Mouse (Mus musculus) Patski (cell line): ENCODE measurements around the gene Lck. TPM values are rescaled to one million over a fixed set of nuclear protein-coding genes. Genes with fewer than 3 reads are reported as not detected.

Experiments
- ATAC-seq: fragments of 100-300 bp; one replicate; pipeline ENCODE4 v1.8.0; 2021
- CTCF ChIA-PET: fragments of 350-600 bp; sonication (Branson Sonifier 250); formaldehyde crosslinking; loops from one replicate; lab custom pipeline; 2022; ENCODE audit warnings: inconsistent platforms; lab: Charles Lee
- POLR2A ChIA-PET: fragments of 350-600 bp; sonication (Branson Sonifier 250); formaldehyde crosslinking; loops from one replicate; lab custom pipeline; 2022; ENCODE audit warnings: antibody characterized with exemption, inconsistent platforms; lab: Charles Lee
- DNase-seq: peaks from one replicate; pipeline ENCODE4 v3.0.0-alpha.2; 2011; ENCODE audit warnings: low read depth, low spot score
- H3K27me3 ChIP-seq: fragments of 371-371 bp; one replicate; pipeline ENCODE4 v1.5.1; 2021
- CTCF ChIP-seq: fragments of 100-300 bp; IDR thresholded peaks from one replicate; pipeline ENCODE4 v1.5.1; 2021
- in situ Hi-C: fragments of 300-500 bp; cut with MboI; formaldehyde crosslinking; loops from 3 replicates; pipeline ENCODE4 v1.11.1; 2018; ENCODE audit warnings: low pct_unique_long_range_greater_than_20kb, mixed read lengths
- polyA plus RNA-seq: library from polyadenylated mRNA; unstranded; gene quantifications from one replicate; pipeline ENCODE4 v1.2.3, GENCODE M21; 2021

The Lck gene
- polyA plus RNA-seq, 1 experiment from 2014 or later: 0.12 TPM

- TF ChIP-seq CTCF: no peak
- DNase-seq (no peak), ATAC-seq (no peak)
- no peaks in the 10 kb centered on the region for H3K27me3 ChIP-seq
- CTCF ChIA-PET: no interaction called here
- POLR2A ChIA-PET: no interaction called here
- in situ Hi-C loops: no loop called here
Observed at GRCm38 (mm10) chr4:129508834-129509600, 64.4 kb downstream of the Lck start.

- ChIA-PET POLR2A (no interaction called here), CTCF (no interaction called here)
- in situ Hi-C loops: no loop called here
- no peak for TF ChIP-seq CTCF
- no peak for ATAC-seq
- no peak for DNase-seq
- H3K27me3 ChIP-seq: no peaks in the 10 kb centered on the region
Observed at GRCm38 (mm10) chr4:129508237-129508515, 65.3 kb downstream of the Lck start.

- no peaks in the 10 kb centered on the region for H3K27me3 ChIP-seq
- ATAC-seq: no peak
- no peak for DNase-seq
- in situ Hi-C loops: no loop called here
- CTCF ChIA-PET: no interaction called here
- TF ChIP-seq CTCF: no peak
- POLR2A ChIA-PET: no interaction called here
Observed at GRCm38 (mm10) chr4:129507434-129508236, 65.8 kb downstream of the Lck start.

GRCm38 (mm10) chr4:129505511-129505910, 67.9 kb downstream of the Lck start:
- POLR2A ChIA-PET: no interaction called here
- no peaks in the 10 kb centered on the region for H3K27me3 ChIP-seq
- no peak for TF ChIP-seq CTCF
- ATAC-seq: no peak
- in situ Hi-C loops: no loop called here
- CTCF ChIA-PET: no interaction called here
- no peak for DNase-seq

- DNase-seq: no peak
- POLR2A ChIA-PET: no interaction called here
- no peak for ATAC-seq
- no peak for TF ChIP-seq CTCF
- H3K27me3 ChIP-seq: no peaks in the 10 kb centered on the region
- CTCF ChIA-PET: no interaction called here
- in situ Hi-C loops: no loop called here
Observed at GRCm38 (mm10) chr4:129502901-129503444, 70.5 kb downstream of the Lck start.

- TF ChIP-seq CTCF: no peak
- POLR2A ChIA-PET: no interaction called here
- H3K27me3 ChIP-seq: no peaks in the 10 kb centered on the region
- ATAC-seq (no peak), DNase-seq (no peak)
- CTCF ChIA-PET: no interaction called here
- in situ Hi-C loops: no loop called here
Observed at GRCm38 (mm10) chr4:129502327-129502888, 71.0 kb downstream of the Lck start.

GRCm38 (mm10) chr4:129500607-129501566, 72.6 kb downstream of the Lck start:
- in situ Hi-C loops: no loop called here
- CTCF ChIA-PET: no interaction called here
- ATAC-seq: no peak
- no peak for TF ChIP-seq CTCF
- POLR2A ChIA-PET: no interaction called here
- H3K27me3 ChIP-seq: no peaks in the 10 kb centered on the region
- no peak for DNase-seq

- in situ Hi-C loops: no loop called here
- no peak for ATAC-seq
- CTCF ChIA-PET: no interaction called here
Observed at GRCm38 (mm10) chr4:129500017-129500416, 73.4 kb downstream of the Lck start.

GRCm38 (mm10) chr4:129498941-129499340, 74.5 kb downstream of the Lck start:
- ChIA-PET CTCF (no interaction called here), POLR2A (no interaction called here)
- in situ Hi-C loops: no loop called here
- DNase-seq (no peak), ATAC-seq (no peak)
- no peaks in the 10 kb centered on the region for H3K27me3 ChIP-seq
- no peak for TF ChIP-seq CTCF

More at GRCm38 (mm10) chr4:129500017-129500416, 73.4 kb downstream of the Lck start:
- POLR2A ChIA-PET: no interaction called here
- no peak for DNase-seq
- no peak for TF ChIP-seq CTCF
- H3K27me3 ChIP-seq: no peaks in the 10 kb centered on the region

Other genes starting within 250 kb of the Lck start
- 150 TPM for gene Rbbp4, start 238.3 kb downstream of the Lck start, polyA plus RNA-seq
- gene Zbtb8os, start 237.9 kb downstream of the Lck start, polyA plus RNA-seq: 68.4 TPM
- 3.3 TPM for gene Zbtb8a, start 195.5 kb downstream of the Lck start, polyA plus RNA-seq
- gene Zbtb8b, start 132.8 kb downstream of the Lck start, polyA plus RNA-seq: 0.17 TPM
- gene Bsdc1, start 112.1 kb downstream of the Lck start, polyA plus RNA-seq: 40.4 TPM
- not detected for gene Tssk3, start 82.6 kb downstream of the Lck start, polyA plus RNA-seq
- not detected for gene Fam229a, start 82.5 kb downstream of the Lck start, polyA plus RNA-seq
- gene Marcksl1, start 60.1 kb downstream of the Lck start, polyA plus RNA-seq: 115 TPM
- gene Hdac1, start 30.9 kb downstream of the Lck start, polyA plus RNA-seq: 59.7 TPM
- not detected for gene Fam167b, start 4.9 kb upstream of the Lck start, polyA plus RNA-seq
- gene Eif3i, start 27.0 kb upstream of the Lck start, polyA plus RNA-seq: 139 TPM
- 79.8 TPM for gene Tmem234, start 27.0 kb upstream of the Lck start, polyA plus RNA-seq
- gene Dcdc2b, start 40.6 kb upstream of the Lck start, polyA plus RNA-seq: 0.47 TPM
- gene Iqcc, start 45.5 kb upstream of the Lck start, polyA plus RNA-seq: 13.3 TPM
- gene Ccdc28b, start 50.3 kb upstream of the Lck start, polyA plus RNA-seq: 18.1 TPM
- 51.2 TPM for gene Txlna, start 67.4 kb upstream of the Lck start, polyA plus RNA-seq
- gene Kpna6, start 99.1 kb upstream of the Lck start, polyA plus RNA-seq: 43.9 TPM
- gene Tmem39b, start 123.2 kb upstream of the Lck start, polyA plus RNA-seq: 7.8 TPM
- gene Khdrbs1, start 168.7 kb upstream of the Lck start, polyA plus RNA-seq: 95.2 TPM
- 92.4 TPM for gene Ptp4a2, start 237.6 kb upstream of the Lck start, polyA plus RNA-seq